Mouse (Mus musculus): Measurements from ENCODE around the gene Kdsr. TPM values are rescaled to one million over a fixed set of nuclear protein-coding genes. Genes with fewer than 3 reads are reported as not detected.
A peak's percentile ranks its signal among the peaks of the same experiment; 100 is the strongest.

Kdsr gene
- polyA plus RNA-seq, 1 experiment from 2014 or later = 18.3 TPM

- ATAC-seq (ENCODE audit: low FRiP score, low TSS enrichment) (peak; percentile 89), DNase-seq (ENCODE audit: low spot score) (peak; percentile 68)
- Histone ChIP-seq H3K36me3 (ENCODE audit: control insufficient read depth, insufficient read depth, low read length) (no peaks in the 10 kb centered on the region), H3K9me3 (ENCODE audit: control insufficient read depth, low read length) (no peaks in the 10 kb centered on the region), H3K4me2 (replicated peaks; ENCODE audit: low read depth) (peak overlapping the region; percentile 53), H3K4me3 (ENCODE audit: low read depth, low read length) (peak overlapping the region; percentile 98), H3K27ac (replicated peaks) (peak overlapping the region; percentile 98), H3K27me3 (ENCODE audit: control insufficient read depth, insufficient read depth, low read length) (no peaks in the 10 kb centered on the region), H3K4me1 (replicated peaks; ENCODE audit: control insufficient read depth, insufficient read depth) (0 out of 2 replicates have a peak, but pooled peaks cover 2% of the 10 kb centered on the region), H3K9ac (ENCODE audit: low read length) (peak overlapping the region; percentile 100)
- WGBS = 1% methylated on average over 50 of the region's 51 CpGs
- TF ChIP-seq EP300 (optimal IDR thresholded peaks at IDR 0.05) = no peak
- no peak for TF ChIP-seq CTCF (IDR thresholded peaks at IDR 0.05; ENCODE audit: low read depth)
Observed at GRCm38 (mm10) chr1:106795634-106796541, 36.4 kb upstream of the Kdsr start.

GRCm38 (mm10) chr1:106774896-106775295 lies 15.4 kb upstream of the Kdsr start:
- no peaks in the 10 kb centered on the region for H3K27me3 ChIP-seq (ENCODE audit: control insufficient read depth, insufficient read depth, low read length)
- H3K4me3 ChIP-seq (ENCODE audit: low read depth, low read length) = no peak overlapping the region
- no peaks in the 10 kb centered on the region for H3K9me3 ChIP-seq (ENCODE audit: control insufficient read depth, low read length)
- DNase-seq (ENCODE audit: low spot score) (no peak), ATAC-seq (ENCODE audit: low FRiP score, low TSS enrichment) (no peak)
- no peak overlapping the region for H3K27ac ChIP-seq (replicated peaks)
- WGBS = 86% methylated on average over 4 of the region's 4 CpGs
- TF ChIP-seq CTCF (IDR thresholded peaks at IDR 0.05; ENCODE audit: low read depth) (no peak), EP300 (optimal IDR thresholded peaks at IDR 0.05) (no peak)
- no peak overlapping the region for H3K9ac ChIP-seq (ENCODE audit: low read length)
- no peaks in the 10 kb centered on the region for H3K4me1 ChIP-seq (replicated peaks; ENCODE audit: control insufficient read depth, insufficient read depth)
- H3K36me3 ChIP-seq (ENCODE audit: control insufficient read depth, insufficient read depth, low read length) = 0 out of 2 replicates have a peak, but pooled peaks cover 8% of the 10 kb centered on the region
- no peak overlapping the region for H3K4me2 ChIP-seq (replicated peaks; ENCODE audit: low read depth)

DNA sequence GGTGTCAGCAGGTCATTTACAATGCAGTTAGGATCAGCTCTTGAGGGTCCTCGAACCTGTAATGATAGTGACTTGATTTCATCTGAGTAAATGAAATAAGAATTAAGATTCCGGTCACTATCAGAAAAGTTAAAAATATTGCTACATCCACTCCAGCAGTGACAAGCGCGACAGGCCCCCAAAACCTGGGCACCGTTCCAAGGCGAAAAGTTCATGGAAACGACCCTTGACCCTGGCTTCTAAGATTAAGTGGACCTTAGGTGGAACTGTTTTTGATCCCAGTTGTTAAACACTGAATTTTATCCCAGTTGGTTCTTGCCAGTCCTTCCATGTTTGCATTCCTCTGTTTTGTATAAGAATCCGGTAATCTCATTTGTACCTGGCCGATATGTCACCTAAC lies 14.6 kb upstream of the Kdsr start:
- TF ChIP-seq CTCF (IDR thresholded peaks at IDR 0.05; ENCODE audit: low read depth) = no peak
- no peak for TF ChIP-seq EP300 (optimal IDR thresholded peaks at IDR 0.05)
- H3K4me1 ChIP-seq (replicated peaks; ENCODE audit: control insufficient read depth, insufficient read depth) = no peaks in the 10 kb centered on the region

DNA sequence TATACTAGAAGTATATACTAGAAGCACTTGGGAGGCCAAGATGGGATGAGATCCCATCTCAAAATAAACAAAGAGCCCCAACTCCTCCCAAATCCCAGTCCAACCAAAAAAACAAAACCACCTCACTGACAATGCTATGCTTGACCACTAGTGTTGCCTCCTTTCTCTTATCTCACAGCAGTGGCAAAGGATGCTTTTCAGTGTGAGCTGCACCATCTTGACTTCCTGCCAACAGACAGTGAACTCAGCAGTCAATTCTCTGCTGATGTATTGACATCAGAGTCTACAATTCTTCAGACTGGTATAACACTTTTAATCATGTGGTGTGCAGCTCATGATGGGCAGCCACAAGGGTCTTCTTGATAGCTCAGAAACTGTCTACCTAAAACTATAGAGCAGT lies 9.2 kb upstream of the Kdsr start:
- DNase-seq (ENCODE audit: low spot score) (no peak), ATAC-seq (ENCODE audit: low FRiP score, low TSS enrichment) (no peak)
- H3K9me3 ChIP-seq (ENCODE audit: control insufficient read depth, low read length) = no peaks in the 10 kb centered on the region
- no peaks in the 10 kb centered on the region for H3K27me3 ChIP-seq (ENCODE audit: control insufficient read depth, insufficient read depth, low read length)
- H3K27ac ChIP-seq (replicated peaks) = no peak overlapping the region
- H3K9ac ChIP-seq (ENCODE audit: low read length) = no peak overlapping the region
- H3K4me2 ChIP-seq (replicated peaks; ENCODE audit: low read depth) = no peak overlapping the region
- H3K36me3 ChIP-seq (ENCODE audit: control insufficient read depth, insufficient read depth, low read length) = peaks cover 21% of the 10 kb centered on the region
- TF ChIP-seq EP300 (optimal IDR thresholded peaks at IDR 0.05) = no peak
- TF ChIP-seq CTCF (IDR thresholded peaks at IDR 0.05; ENCODE audit: low read depth) = no peak
- no peak overlapping the region for H3K4me3 ChIP-seq (ENCODE audit: low read depth, low read length)
- H3K4me1 ChIP-seq (replicated peaks; ENCODE audit: control insufficient read depth, insufficient read depth) = no peaks in the 10 kb centered on the region

More for the DNA sequence above, 14.6 kb upstream of the Kdsr start:
- H3K27me3 ChIP-seq (ENCODE audit: control insufficient read depth, insufficient read depth, low read length) = no peaks in the 10 kb centered on the region
- no peak overlapping the region for H3K4me2 ChIP-seq (replicated peaks; ENCODE audit: low read depth)
- WGBS = 69% methylated on average over 9 of the region's 9 CpGs
- H3K36me3 ChIP-seq (ENCODE audit: control insufficient read depth, insufficient read depth, low read length) = peaks cover 6% of the 10 kb centered on the region; the same call in 1 of the 2 replicates
- no peak for DNase-seq (ENCODE audit: low spot score)
- ATAC-seq (ENCODE audit: low FRiP score, low TSS enrichment) = no peak
- H3K4me3 ChIP-seq (ENCODE audit: low read depth, low read length) = no peak overlapping the region
- no peaks in the 10 kb centered on the region for H3K9me3 ChIP-seq (ENCODE audit: control insufficient read depth, low read length)
- H3K27ac ChIP-seq (replicated peaks) = no peak overlapping the region
- H3K9ac ChIP-seq (ENCODE audit: low read length) = no peak overlapping the region

DNA sequence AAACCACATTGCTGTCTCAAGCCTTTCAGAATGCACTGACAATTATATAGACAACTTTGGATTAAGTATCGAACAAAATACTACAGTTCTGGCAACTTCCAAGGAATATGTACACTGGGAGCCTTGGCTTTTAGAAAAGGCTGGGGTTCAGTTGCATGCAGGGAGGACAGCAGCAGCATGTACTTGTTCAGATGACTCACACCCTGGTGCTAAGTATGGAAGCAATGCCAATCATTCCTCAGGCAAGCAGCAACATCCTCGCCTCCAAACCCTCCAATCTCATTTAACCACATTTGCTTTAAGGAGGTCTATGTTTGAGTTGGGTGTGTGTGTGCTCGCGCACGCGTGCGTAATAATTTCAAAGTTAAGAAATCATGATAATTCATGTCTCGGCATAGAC lies 6.2 kb upstream of the Kdsr start:
- no peak overlapping the region for H3K4me3 ChIP-seq (ENCODE audit: low read depth, low read length)
- no peak overlapping the region for H3K4me2 ChIP-seq (replicated peaks; ENCODE audit: low read depth)
- no peaks in the 10 kb centered on the region for H3K9me3 ChIP-seq (ENCODE audit: control insufficient read depth, low read length)
- H3K36me3 ChIP-seq (ENCODE audit: control insufficient read depth, insufficient read depth, low read length) = peaks cover 21% of the 10 kb centered on the region
- H3K9ac ChIP-seq (ENCODE audit: low read length) = no peak overlapping the region
- no peak overlapping the region; the same call in 1 of the 2 replicates for H3K27ac ChIP-seq (replicated peaks)
- WGBS = 67% methylated on average over 8 of the region's 8 CpGs
- ATAC-seq (ENCODE audit: low FRiP score, low TSS enrichment) = no peak; the same call in 1 of the 2 replicates
- no peaks in the 10 kb centered on the region for H3K27me3 ChIP-seq (ENCODE audit: control insufficient read depth, insufficient read depth, low read length)
- H3K4me1 ChIP-seq (replicated peaks; ENCODE audit: control insufficient read depth, insufficient read depth) = no peaks in the 10 kb centered on the region
- no peak for TF ChIP-seq EP300 (optimal IDR thresholded peaks at IDR 0.05)
- no peak for TF ChIP-seq CTCF (IDR thresholded peaks at IDR 0.05; ENCODE audit: low read depth)
- no peak for DNase-seq (ENCODE audit: low spot score)

GRCm38 (mm10) chr1:106764846-106765245 lies 5.3 kb upstream of the Kdsr start:
- H3K4me3 ChIP-seq (ENCODE audit: low read depth, low read length) = no peak overlapping the region
- H3K4me2 ChIP-seq (replicated peaks; ENCODE audit: low read depth) = no peak overlapping the region
- H3K27me3 ChIP-seq (ENCODE audit: control insufficient read depth, insufficient read depth, low read length) = no peaks in the 10 kb centered on the region
- H3K27ac ChIP-seq (replicated peaks) = no peak overlapping the region
- H3K4me1 ChIP-seq (replicated peaks; ENCODE audit: control insufficient read depth, insufficient read depth) = no peaks in the 10 kb centered on the region
- WGBS = 76% methylated on average over 2 of the region's 2 CpGs
- no peaks in the 10 kb centered on the region for H3K9me3 ChIP-seq (ENCODE audit: control insufficient read depth, low read length)
- ATAC-seq (ENCODE audit: low FRiP score, low TSS enrichment) (no peak), DNase-seq (ENCODE audit: low spot score) (no peak)
- peaks cover 17% of the 10 kb centered on the region for H3K36me3 ChIP-seq (ENCODE audit: control insufficient read depth, insufficient read depth, low read length)
- TF ChIP-seq CTCF (IDR thresholded peaks at IDR 0.05; ENCODE audit: low read depth) (no peak), EP300 (optimal IDR thresholded peaks at IDR 0.05) (no peak)
- no peak overlapping the region for H3K9ac ChIP-seq (ENCODE audit: low read length)

Measured in stomach, postnatal 0 days (tissue).